Mouse (Mus musculus) olfactory bulb, adult 2 months (tissue): ENCODE measurements around the gene Cdh18.

ENCODE experiments used
- CTCF ChIP-seq: fragments of 200-500 bp; IDR thresholded peaks from 2 replicates; pipeline ENCODE4 v1.5.1; 2012; ENCODE audit warnings: low read depth, mild to moderate bottlenecking, low read length, moderate library complexity; ENCODE audit not compliant: insufficient read depth
- POLR2A ChIP-seq: fragments of 200-500 bp; IDR thresholded peaks from 2 replicates; pipeline ENCODE4 v1.6.1; 2012; ENCODE audit warnings: mild to moderate bottlenecking, low read depth, low read length, moderate library complexity; ENCODE audit not compliant: insufficient read depth

DNA sequence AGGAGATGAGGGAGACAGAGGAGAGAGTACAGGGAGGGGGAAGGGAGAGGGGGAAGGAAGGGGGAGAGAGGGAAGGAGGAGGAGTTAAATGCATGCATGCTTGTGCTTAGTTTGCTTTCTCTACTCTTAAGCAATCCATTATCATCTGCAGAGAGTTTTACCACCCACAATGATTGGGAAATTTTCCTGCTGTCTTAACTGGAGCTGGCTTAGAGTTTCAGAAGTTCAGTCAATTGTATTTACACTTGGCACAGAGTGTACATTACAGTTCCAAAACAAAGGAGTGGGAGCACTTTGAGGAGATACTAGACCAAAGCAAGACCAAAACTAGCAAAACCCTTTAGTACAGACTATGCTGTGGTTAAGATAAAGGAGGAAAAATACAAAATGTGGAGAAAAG is 473.8 kb downstream of the Cdh18 start:
- no peak for TF ChIP-seq POLR2A
- no peak for TF ChIP-seq CTCF
